Mouse (Mus musculus) stomach, embryonic 15.5 days (tissue): ENCODE measurements around the gene Cdc20b. TPM values are rescaled to one million over a fixed set of nuclear protein-coding genes. Genes with fewer than 3 reads are reported as not detected.

ENCODE experiments used
- ATAC-seq: fragments of 200-750 bp; cut with Nextera tagmentation; 2 replicates; pipeline ENCODE4 v1.8.0; 2017; ENCODE audit warnings: low read depth, moderate number of reproducible peaks, moderate TSS enrichment; ENCODE audit not compliant: insufficient read depth, low FRiP score
- H3K27ac ChIP-seq: fragments of 300-500 bp; sonication (generic); 2 replicates; pipeline ENCODE4 v1.5.1; 2015; ENCODE audit warnings: mild to moderate bottlenecking, inconsistent platforms
- H3K27me3 ChIP-seq: fragments of 300-500 bp; sonication (generic); replicated peaks from 2 replicates; pipeline ENCODE4 v1.6.1; 2015; ENCODE audit warnings: inconsistent platforms
- H3K36me3 ChIP-seq: fragments of 300-500 bp; sonication (generic); 2 replicates; pipeline ENCODE4 v1.6.1; 2015; ENCODE audit warnings: inconsistent platforms
- H3K4me1 ChIP-seq: fragments of 300-500 bp; sonication (generic); 2 replicates; pipeline ENCODE4 v1.6.1; 2015; ENCODE audit warnings: inconsistent platforms
- H3K4me2 ChIP-seq: fragments of 300-500 bp; sonication (generic); 2 replicates; pipeline ENCODE4 v1.6.1; 2015; ENCODE audit warnings: mild to moderate bottlenecking, inconsistent platforms
- H3K4me3 ChIP-seq: fragments of 300-500 bp; sonication (generic); replicated peaks from 2 replicates; pipeline ENCODE4 v1.5.1; 2015; ENCODE audit warnings: inconsistent platforms
- H3K9ac ChIP-seq: fragments of 300-500 bp; sonication (generic); 2 replicates; pipeline ENCODE4 v1.6.1; 2015; ENCODE audit warnings: inconsistent platforms
- H3K9me3 ChIP-seq: fragments of 300-500 bp; sonication (generic); 2 replicates; pipeline ENCODE4 v1.6.1; 2016; ENCODE audit warnings: inconsistent platforms
- WGBS: fragments of 180-500 bp; shearing (Covaris S2); methylation state at CpG from one replicate; pipeline ENCODE4 v1.1.7; 2015; 5-methylcytosine and 5-hydroxymethylcytosine counted together
- polyA plus RNA-seq: library from polyadenylated mRNA; unstranded; fragments of >200 nt; fragmentation: Nextera tagmentation; extraction: Ambion mirVana; gene quantifications from 2 replicates; pipeline ENCODE4 v1.2.1, GENCODE M21; 2015

The Cdc20b gene
- not detected in 2 replicates for polyA plus RNA-seq

- peak; percentile 55; the same call in 1 of the 2 replicates for ATAC-seq
- Histone ChIP-seq H3K9ac (peak within 1 kb of the TSS; percentile 30; the same call in 1 of the 2 replicates), H3K4me3 (peak within 1 kb of the TSS; percentile 57), H3K9me3 (no peaks in the 10 kb centered on the region), H3K36me3 (no peaks in the 10 kb centered on the region), H3K27me3 (peaks cover 31% of the 10 kb centered on the region), H3K4me1 (peaks cover 14% of the 10 kb centered on the region; the same call in 1 of the 2 replicates), H3K4me2 (peak within 1 kb of the TSS; percentile 99), H3K27ac (no peak within 1 kb of the TSS)
- WGBS = under 1% methylated on average over 46 of the region's 46 CpGs
Measured at GRCm38 (mm10) chr13:113034950-113035421, at the start of gene Cdc20b. Cdc20b (plus strand) TSS chr13:113035111.

- peaks cover 59% of the 10 kb centered on the region for H3K27me3 ChIP-seq
- peaks cover 31% of the 10 kb centered on the region for H3K4me1 ChIP-seq
- no peak overlapping the region for H3K27ac ChIP-seq
- H3K36me3 ChIP-seq = no peaks in the 10 kb centered on the region
- H3K4me2 ChIP-seq = 0 out of 2 replicates have a peak overlapping the region, but pooled peaks have one; percentile 99
- H3K4me3 ChIP-seq = no peak overlapping the region
- H3K9ac ChIP-seq = no peak overlapping the region
- WGBS = 12% methylated on average over 18 of the region's 18 CpGs
- H3K9me3 ChIP-seq = no peaks in the 10 kb centered on the region
- no peak for ATAC-seq
Measured at GRCm38 (mm10) chr13:112985605-112986450, 49.1 kb upstream of the Cdc20b start.

- no peak for ATAC-seq
- 2% methylated on average over 17 of the region's 17 CpGs for WGBS
- H3K27ac ChIP-seq = no peak overlapping the region
- H3K36me3 ChIP-seq = no peaks in the 10 kb centered on the region
- peak overlapping the region; percentile 51 for H3K4me3 ChIP-seq
- H3K9ac ChIP-seq = no peak overlapping the region
- H3K9me3 ChIP-seq = no peaks in the 10 kb centered on the region
- peaks cover 63% of the 10 kb centered on the region for H3K27me3 ChIP-seq
- peak overlapping the region; percentile 99 for H3K4me2 ChIP-seq
- peaks cover 31% of the 10 kb centered on the region for H3K4me1 ChIP-seq
Measured at GRCm38 (mm10) chr13:112986451-112986950, 48.4 kb upstream of the Cdc20b start.

GRCm38 (mm10) chr13:112987532-112987943, 47.4 kb upstream of the Cdc20b start, which contains the start of gene Ccno:
Ccno (plus strand) TSS chr13:112987802.
- Histone ChIP-seq H3K27ac (no peak within 1 kb of the TSS), H3K9me3 (no peaks in the 10 kb centered on the region), H3K9ac (peak within 1 kb of the TSS; percentile 10; the same call in 1 of the 2 replicates), H3K4me3 (peak within 1 kb of the TSS; percentile 51), H3K4me2 (peak within 1 kb of the TSS; percentile 99), H3K27me3 (peaks cover 69% of the 10 kb centered on the region), H3K36me3 (no peaks in the 10 kb centered on the region), H3K4me1 (peaks cover 31% of the 10 kb centered on the region)
- ATAC-seq = peak; percentile 97
- WGBS = under 1% methylated on average over 43 of the region's 47 CpGs

- Histone ChIP-seq H3K4me2 (peak overlapping the region; percentile 99), H3K36me3 (no peaks in the 10 kb centered on the region), H3K27ac (no peak overlapping the region), H3K9me3 (no peaks in the 10 kb centered on the region), H3K4me1 (peaks cover 31% of the 10 kb centered on the region), H3K27me3 (peaks cover 71% of the 10 kb centered on the region), H3K4me3 (peak overlapping the region; percentile 51), H3K9ac (peak overlapping the region; percentile 10; the same call in 1 of the 2 replicates)
- WGBS = under 1% methylated on average over 39 of the region's 39 CpGs
- ATAC-seq = peak; percentile 24; the same call in 1 of the 2 replicates
Measured at GRCm38 (mm10) chr13:112987991-112988390, 46.9 kb upstream of the Cdc20b start.

- peaks cover 80% of the 10 kb centered on the region for H3K27me3 ChIP-seq
- H3K4me1 ChIP-seq = peaks cover 36% of the 10 kb centered on the region
- no peak overlapping the region for H3K9ac ChIP-seq
Measured at GRCm38 (mm10) chr13:112988866-112989265, 46.0 kb upstream of the Cdc20b start.

GRCm38 (mm10) chr13:112989541-112989940, 45.4 kb upstream of the Cdc20b start:
- Histone ChIP-seq H3K27me3 (peaks cover 81% of the 10 kb centered on the region), H3K4me2 (peak overlapping the region; percentile 99), H3K4me3 (no peak overlapping the region; the same call in 1 of the 2 replicates), H3K27ac (no peak overlapping the region), H3K4me1 (peaks cover 40% of the 10 kb centered on the region), H3K9me3 (no peaks in the 10 kb centered on the region), H3K36me3 (no peaks in the 10 kb centered on the region), H3K9ac (no peak overlapping the region)
- ATAC-seq = no peak
- under 1% methylated on average over 23 of the region's 23 CpGs for WGBS

More at GRCm38 (mm10) chr13:112988866-112989265, 46.0 kb upstream of the Cdc20b start:
- Histone ChIP-seq H3K4me3 (peak overlapping the region; percentile 51), H3K27ac (no peak overlapping the region), H3K9me3 (no peaks in the 10 kb centered on the region), H3K36me3 (no peaks in the 10 kb centered on the region), H3K4me2 (peak overlapping the region; percentile 99)
- WGBS = under 1% methylated on average over 19 of the region's 19 CpGs
- no peak for ATAC-seq

- Histone ChIP-seq H3K9me3 (no peaks in the 10 kb centered on the region), H3K9ac (no peak overlapping the region), H3K4me3 (no peak overlapping the region), H3K36me3 (no peaks in the 10 kb centered on the region), H3K4me2 (no peak overlapping the region), H3K4me1 (peaks cover 40% of the 10 kb centered on the region), H3K27me3 (peaks cover 86% of the 10 kb centered on the region), H3K27ac (no peak overlapping the region)
- no peak for ATAC-seq
- 15% methylated on average over 4 of the region's 4 CpGs for WGBS
Measured at GRCm38 (mm10) chr13:112990346-112990745, 44.6 kb upstream of the Cdc20b start.

GRCm38 (mm10) chr13:112993531-112994152, 41.3 kb upstream of the Cdc20b start, which contains the start of gene Mcidas:
Mcidas (plus strand) TSS chr13:112993845.
- H3K4me1 ChIP-seq = peaks cover 23% of the 10 kb centered on the region
- H3K27ac ChIP-seq = no peak within 1 kb of the TSS
- WGBS = under 1% methylated on average over 63 of the region's 63 CpGs
- no peaks in the 10 kb centered on the region for H3K36me3 ChIP-seq
- H3K4me3 ChIP-seq = peak within 1 kb of the TSS; percentile 43
- peak within 1 kb of the TSS; percentile 91 for H3K4me2 ChIP-seq
- 0 out of 2 replicates have a peak, but pooled peaks have one; percentile 36 for ATAC-seq
- no peak within 1 kb of the TSS for H3K9ac ChIP-seq
- H3K9me3 ChIP-seq = no peaks in the 10 kb centered on the region
- H3K27me3 ChIP-seq = peaks cover 86% of the 10 kb centered on the region

- H3K9me3 ChIP-seq = no peaks in the 10 kb centered on the region
- no peaks in the 10 kb centered on the region for H3K36me3 ChIP-seq
- no peak overlapping the region for H3K27ac ChIP-seq
- peak; percentile 57 for ATAC-seq
- H3K9ac ChIP-seq = no peak overlapping the region
- H3K4me1 ChIP-seq = peaks cover 18% of the 10 kb centered on the region
- under 1% methylated on average over 25 of the region's 25 CpGs for WGBS
- H3K27me3 ChIP-seq = peaks cover 83% of the 10 kb centered on the region
- H3K4me3 ChIP-seq = peak overlapping the region; percentile 43
- peak overlapping the region; percentile 91 for H3K4me2 ChIP-seq
Measured at GRCm38 (mm10) chr13:112994191-112994590, 40.7 kb upstream of the Cdc20b start.

- Histone ChIP-seq H3K36me3 (no peaks in the 10 kb centered on the region), H3K27me3 (peaks cover 66% of the 10 kb centered on the region)
- 53% methylated on average over 4 of the region's 4 CpGs for WGBS
Measured at GRCm38 (mm10) chr13:112996407-112996806, 38.5 kb upstream of the Cdc20b start.

More at GRCm38 (mm10) chr13:112996407-112996806, 38.5 kb upstream of the Cdc20b start:
- H3K4me1 ChIP-seq = peaks cover 12% of the 10 kb centered on the region; the same call in 1 of the 2 replicates
- H3K9me3 ChIP-seq = no peaks in the 10 kb centered on the region
- no peak overlapping the region for H3K9ac ChIP-seq
- H3K4me3 ChIP-seq = no peak overlapping the region
- H3K27ac ChIP-seq = no peak overlapping the region
- no peak for ATAC-seq
- H3K4me2 ChIP-seq = no peak overlapping the region
